Mouse (Mus musculus): ENCODE results near the gene Car5a.

- TF ChIP-seq CTCF (IDR thresholded peaks at IDR 0.05; ENCODE audit: low read depth, low read length) (no peak), POLR2A (IDR thresholded peaks at IDR 0.05; ENCODE audit: borderline replicate concordance, low read depth, low read length) (no peak)
Measured at GRCm38 (mm10) chr8:121906542-121907512, 37.9 kb downstream of the Car5a start.

Measured in bone marrow macrophage, adult 2 months (primary cell).